Mouse (Mus musculus): ENCODE measurements around the gene Ugt1a9.
"Not testable (repeated sequence)": the region's sequence is repeated elsewhere in the genome, so short reads cannot be mapped to it uniquely, and the experiment has no call there.

- not testable (repeated sequence) for TF ChIP-seq TAL1, GATA1 (IDR thresholded peaks at IDR 0.05; ENCODE audit: low read length)
Observed at GRCm38 (mm10) chr1:88145278-88145677, 74.7 kb downstream of the Ugt1a9 start.

Measured in erythroblast, embryonic 14.5 days (primary cell).